Mouse (Mus musculus): ENCODE results near the gene Pygl. TPM values are rescaled to one million over a fixed set of nuclear protein-coding genes. Genes with fewer than 3 reads are reported as not detected.

The Pygl gene
- polyA plus RNA-seq, 1 experiment from 2014 or later, result 5.1 TPM

DNA sequence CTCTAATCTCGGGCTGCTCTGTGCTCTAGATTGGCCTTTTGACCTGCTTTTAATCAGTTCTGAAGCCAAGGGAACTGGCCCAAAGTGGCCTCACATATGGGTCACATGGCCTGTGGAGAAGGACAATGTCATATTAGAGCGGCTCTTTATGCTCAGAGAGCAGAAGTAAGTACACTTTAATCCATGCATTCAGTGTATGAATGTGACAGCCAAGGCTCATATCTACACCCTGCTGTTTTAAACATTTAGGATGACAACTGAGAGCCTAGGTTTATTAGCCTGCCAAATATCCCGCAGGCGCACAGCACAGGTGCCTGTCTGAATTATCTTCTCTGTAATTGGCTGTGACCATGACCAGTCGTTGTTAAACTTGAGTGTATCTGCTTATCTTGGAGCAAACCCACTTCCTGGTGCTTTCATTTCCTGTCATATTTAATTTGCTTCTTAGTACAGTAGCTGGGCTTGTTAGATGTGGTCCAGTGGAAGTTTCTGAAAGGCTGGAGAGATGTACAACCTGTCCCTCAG is 794 bp upstream of the Pygl start:
- no peak overlapping the region for H3K4me2 ChIP-seq (ENCODE audit: low read length)
- WGBS, result 19% methylated on average over 5 of the region's 5 CpGs
- peaks cover 12% of the 10 kb centered on the region for H3K4me1 ChIP-seq (replicated peaks; ENCODE audit: control insufficient read depth, insufficient read depth, low read length)
- no peak overlapping the region for H3K27ac ChIP-seq (ENCODE audit: low read length)
- H3K36me3 ChIP-seq (ENCODE audit: control insufficient read depth, insufficient read depth), result no peaks in the 10 kb centered on the region
- H3K27me3 ChIP-seq (replicated peaks; ENCODE audit: control insufficient read depth, insufficient read depth, low read length), result no peaks in the 10 kb centered on the region
- H3K4me3 ChIP-seq (replicated peaks; ENCODE audit: low read length), result no peak overlapping the region
- no peak for ATAC-seq
- H3K9me3 ChIP-seq (ENCODE audit: control insufficient read depth, low read length), result no peaks in the 10 kb centered on the region
- H3K9ac ChIP-seq (replicated peaks; ENCODE audit: low read depth, low read length), result no peak overlapping the region; the same call in 1 of the 2 replicates

DNA sequence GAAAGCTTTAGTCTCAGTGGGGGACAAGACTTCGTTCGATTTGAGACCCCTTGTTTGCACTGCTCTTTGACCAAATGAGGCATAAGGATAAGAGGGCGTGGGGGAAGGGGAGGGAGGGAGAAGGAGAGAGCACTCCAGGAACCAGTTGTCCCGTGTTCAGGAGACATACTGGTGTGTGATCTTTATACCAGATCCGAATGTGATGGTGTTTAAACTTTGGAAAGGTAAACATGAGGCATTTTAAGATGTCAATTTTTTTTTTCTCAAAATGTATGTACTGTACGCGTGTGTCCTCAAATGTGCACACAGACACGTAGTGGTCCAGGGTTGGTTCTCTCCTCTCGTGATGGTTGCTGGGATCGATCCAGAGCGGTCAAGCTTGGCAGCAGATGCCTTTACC is 3.1 kb downstream of the Pygl start:
- Histone ChIP-seq H3K9me3 (ENCODE audit: control insufficient read depth, low read length) (no peaks in the 10 kb centered on the region), H3K4me3 (replicated peaks; ENCODE audit: low read length) (no peak overlapping the region), H3K9ac (replicated peaks; ENCODE audit: low read depth, low read length) (no peak overlapping the region), H3K4me2 (ENCODE audit: low read length) (no peak overlapping the region), H3K4me1 (replicated peaks; ENCODE audit: control insufficient read depth, insufficient read depth, low read length) (peaks cover 8% of the 10 kb centered on the region), H3K27me3 (replicated peaks; ENCODE audit: control insufficient read depth, insufficient read depth, low read length) (no peaks in the 10 kb centered on the region), H3K36me3 (ENCODE audit: control insufficient read depth, insufficient read depth) (no peaks in the 10 kb centered on the region), H3K27ac (ENCODE audit: low read length) (no peak overlapping the region)
- WGBS, result 72% methylated on average over 11 of the region's 11 CpGs
- no peak for ATAC-seq

DNA sequence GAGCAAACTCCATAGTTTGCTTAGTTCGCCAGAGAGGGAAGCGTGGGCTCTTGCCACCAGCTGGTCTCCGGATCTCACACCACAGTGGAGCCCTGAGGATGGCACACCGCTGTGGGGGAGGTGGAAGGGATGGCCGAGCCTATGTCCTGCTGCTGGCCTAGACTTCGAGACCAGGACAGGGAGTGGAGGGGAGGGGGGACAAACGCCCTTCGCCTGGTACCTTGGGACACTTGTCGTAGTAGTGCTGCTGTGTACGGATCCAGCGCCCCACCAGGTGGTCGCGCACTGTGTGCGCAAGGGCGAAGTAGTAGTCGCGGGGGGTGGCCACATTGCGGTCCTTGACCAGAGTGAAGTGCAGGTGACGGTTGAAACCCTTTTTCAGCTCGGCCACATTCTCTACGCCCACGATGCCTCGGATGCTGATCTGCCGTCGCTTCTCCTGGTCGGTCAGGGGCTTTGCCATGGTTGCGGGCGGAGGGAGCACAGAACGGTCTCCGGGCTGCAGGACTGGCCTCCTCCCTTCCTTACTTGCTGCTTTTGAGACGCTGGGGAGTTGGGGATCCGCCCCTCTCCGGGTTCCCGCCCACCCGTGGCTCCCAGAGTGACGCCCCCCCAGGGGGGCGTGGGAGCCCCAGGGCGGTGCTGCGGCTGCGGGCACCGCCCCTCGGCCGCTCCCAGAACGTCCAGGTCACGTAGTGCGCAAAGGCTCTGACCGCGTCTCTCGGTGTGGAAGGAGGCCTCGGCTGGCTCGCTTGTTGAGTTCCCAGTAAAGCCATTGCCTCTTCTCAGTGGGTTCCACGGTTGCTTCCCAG is 4.0 kb downstream of the Pygl start:
- Histone ChIP-seq H3K4me3 (replicated peaks; ENCODE audit: low read length) (peak overlapping the region; percentile 48), H3K36me3 (ENCODE audit: control insufficient read depth, insufficient read depth) (no peaks in the 10 kb centered on the region), H3K4me1 (replicated peaks; ENCODE audit: control insufficient read depth, insufficient read depth, low read length) (peaks cover 8% of the 10 kb centered on the region), H3K4me2 (ENCODE audit: low read length) (peak overlapping the region; percentile 85), H3K9ac (replicated peaks; ENCODE audit: low read depth, low read length) (peak overlapping the region; percentile 55), H3K27ac (ENCODE audit: low read length) (no peak overlapping the region), H3K27me3 (replicated peaks; ENCODE audit: control insufficient read depth, insufficient read depth, low read length) (no peaks in the 10 kb centered on the region), H3K9me3 (ENCODE audit: control insufficient read depth, low read length) (no peaks in the 10 kb centered on the region)
- peak; percentile 79 for ATAC-seq
- 1% methylated on average over 52 of the region's 52 CpGs for WGBS

DNA sequence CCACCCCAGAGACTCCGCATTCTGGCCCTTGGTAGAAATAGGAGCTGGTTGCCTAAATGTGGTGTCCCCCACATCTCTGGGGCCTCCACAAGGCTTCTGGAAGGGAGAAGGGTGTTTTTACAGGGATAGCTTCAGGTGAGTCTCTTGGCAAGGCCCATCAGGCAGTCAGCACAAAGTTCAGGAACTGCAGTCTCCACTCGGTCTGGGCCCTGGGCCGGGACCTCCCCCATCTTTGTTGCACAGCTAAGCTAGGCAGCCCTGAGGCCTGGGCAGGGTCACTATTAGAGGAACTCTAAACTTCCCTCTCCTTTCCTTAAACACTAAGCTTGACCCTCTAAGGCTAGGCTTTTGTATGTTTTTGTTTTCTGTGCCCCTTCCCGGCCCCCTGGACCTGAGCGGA is 4.6 kb downstream of the Pygl start:
- WGBS, result 34% methylated on average over 5 of the region's 5 CpGs
- H3K9me3 ChIP-seq (ENCODE audit: control insufficient read depth, low read length), result no peaks in the 10 kb centered on the region
- H3K36me3 ChIP-seq (ENCODE audit: control insufficient read depth, insufficient read depth), result no peaks in the 10 kb centered on the region
- peak overlapping the region; percentile 85 for H3K4me2 ChIP-seq (ENCODE audit: low read length)
- H3K9ac ChIP-seq (replicated peaks; ENCODE audit: low read depth, low read length), result no peak overlapping the region
- H3K4me3 ChIP-seq (replicated peaks; ENCODE audit: low read length), result no peak overlapping the region
- ATAC-seq, result no peak
- H3K4me1 ChIP-seq (replicated peaks; ENCODE audit: control insufficient read depth, insufficient read depth, low read length), result peaks cover 8% of the 10 kb centered on the region
- no peaks in the 10 kb centered on the region for H3K27me3 ChIP-seq (replicated peaks; ENCODE audit: control insufficient read depth, insufficient read depth, low read length)
- H3K27ac ChIP-seq (ENCODE audit: low read length), result no peak overlapping the region

DNA sequence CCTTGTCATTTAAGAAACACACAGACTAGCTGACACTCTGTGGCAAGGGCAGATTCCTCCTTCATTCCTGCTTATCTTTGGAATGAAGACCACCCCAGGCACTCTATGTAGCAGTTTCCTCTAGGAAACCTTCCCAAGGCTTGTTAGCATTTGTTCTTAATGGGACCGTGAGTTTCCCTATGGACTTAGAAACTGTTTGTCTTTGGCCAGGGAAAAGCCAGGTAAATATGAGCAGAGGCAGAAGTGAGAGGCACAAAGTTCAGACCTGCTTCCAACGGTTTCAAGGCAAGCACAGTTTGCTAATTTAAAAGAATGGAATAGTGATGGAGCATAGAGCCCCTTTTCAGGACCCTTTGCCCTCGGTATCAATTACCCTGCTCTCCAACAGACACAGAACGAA is 8.0 kb downstream of the Pygl start:
- no peak for ATAC-seq
- no peak overlapping the region for H3K9ac ChIP-seq (replicated peaks; ENCODE audit: low read depth, low read length)
- 68% methylated on average over 4 of the region's 4 CpGs for WGBS
- H3K27ac ChIP-seq (ENCODE audit: low read length), result no peak overlapping the region
- no peaks in the 10 kb centered on the region for H3K27me3 ChIP-seq (replicated peaks; ENCODE audit: control insufficient read depth, insufficient read depth, low read length)
- no peak overlapping the region for H3K4me2 ChIP-seq (ENCODE audit: low read length)
- no peak overlapping the region for H3K4me3 ChIP-seq (replicated peaks; ENCODE audit: low read length)
- H3K4me1 ChIP-seq (replicated peaks; ENCODE audit: control insufficient read depth, insufficient read depth, low read length), result peaks cover 8% of the 10 kb centered on the region
- no peaks in the 10 kb centered on the region for H3K9me3 ChIP-seq (ENCODE audit: control insufficient read depth, low read length)
- no peaks in the 10 kb centered on the region for H3K36me3 ChIP-seq (ENCODE audit: control insufficient read depth, insufficient read depth)

DNA sequence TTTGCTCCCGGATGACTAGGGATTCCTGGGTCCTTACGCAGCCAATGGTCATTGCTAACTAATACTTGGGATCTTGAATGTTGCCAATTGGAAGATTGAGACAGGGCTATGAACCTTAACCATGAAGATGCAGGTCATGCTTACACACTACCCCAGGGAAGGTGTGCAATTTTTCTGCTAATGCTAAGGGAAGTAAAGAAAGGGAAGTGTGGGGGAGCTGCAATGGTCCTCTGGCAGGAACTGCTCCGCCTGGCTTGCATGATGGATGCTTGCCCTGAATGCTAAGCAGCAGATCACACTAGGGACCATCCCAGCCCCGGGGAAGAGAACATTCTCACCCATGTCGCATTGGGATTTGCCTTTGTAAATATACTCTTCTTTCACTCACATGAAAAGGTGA is 9.9 kb downstream of the Pygl start:
- no peaks in the 10 kb centered on the region for H3K36me3 ChIP-seq (ENCODE audit: control insufficient read depth, insufficient read depth)
- no peaks in the 10 kb centered on the region for H3K27me3 ChIP-seq (replicated peaks; ENCODE audit: control insufficient read depth, insufficient read depth, low read length)
- 80% methylated on average over 5 of the region's 5 CpGs for WGBS
- H3K4me3 ChIP-seq (replicated peaks; ENCODE audit: low read length), result no peak overlapping the region
- no peak overlapping the region for H3K4me2 ChIP-seq (ENCODE audit: low read length)
- H3K4me1 ChIP-seq (replicated peaks; ENCODE audit: control insufficient read depth, insufficient read depth, low read length), result peaks cover under 1% of the 10 kb centered on the region; the same call in 1 of the 2 replicates
- H3K9ac ChIP-seq (replicated peaks; ENCODE audit: low read depth, low read length), result no peak overlapping the region
- H3K9me3 ChIP-seq (ENCODE audit: control insufficient read depth, low read length), result no peaks in the 10 kb centered on the region
- no peak for ATAC-seq
- H3K27ac ChIP-seq (ENCODE audit: low read length), result no peak overlapping the region

DNA sequence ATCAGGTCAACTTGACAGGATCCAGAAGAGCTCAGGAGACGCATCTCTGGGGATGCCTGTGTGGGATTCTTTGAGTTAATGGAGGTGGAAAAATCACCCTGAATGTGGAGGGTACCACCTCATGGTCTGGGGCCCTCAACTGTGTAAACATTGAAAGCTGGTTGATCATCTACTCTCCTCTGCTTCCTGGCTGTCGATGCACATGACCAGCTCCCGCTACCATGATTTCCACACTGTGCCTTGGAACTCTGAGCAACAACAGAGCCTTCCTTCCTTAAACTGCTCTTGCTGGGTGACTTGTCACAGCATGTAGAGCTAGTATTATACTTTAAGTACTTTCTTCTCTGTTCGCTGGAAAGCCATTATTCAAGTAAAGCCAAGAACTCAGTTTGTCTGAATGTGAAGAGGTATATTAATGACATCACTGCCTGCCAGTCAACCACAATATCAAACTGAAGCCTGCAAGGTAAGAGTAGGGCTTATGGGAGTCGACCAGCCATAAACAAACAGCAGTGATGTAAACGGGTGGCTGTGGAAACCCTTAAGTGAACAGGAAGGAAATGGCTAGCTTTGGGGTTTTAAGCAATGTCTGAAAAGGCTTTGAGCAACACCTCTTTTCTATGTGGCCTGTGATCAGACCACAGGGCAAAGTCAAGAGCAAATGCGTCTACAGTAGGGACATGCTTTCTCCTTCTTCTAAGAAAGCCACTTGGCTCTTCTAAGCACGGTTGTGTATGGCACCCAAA is 12.3 kb downstream of the Pygl start:
- Histone ChIP-seq H3K27ac (ENCODE audit: low read length) (no peak overlapping the region), H3K36me3 (ENCODE audit: control insufficient read depth, insufficient read depth) (no peaks in the 10 kb centered on the region), H3K27me3 (replicated peaks; ENCODE audit: control insufficient read depth, insufficient read depth, low read length) (no peaks in the 10 kb centered on the region), H3K4me3 (replicated peaks; ENCODE audit: low read length) (no peak overlapping the region), H3K4me1 (replicated peaks; ENCODE audit: control insufficient read depth, insufficient read depth, low read length) (peaks cover 4% of the 10 kb centered on the region), H3K9ac (replicated peaks; ENCODE audit: low read depth, low read length) (no peak overlapping the region), H3K9me3 (ENCODE audit: control insufficient read depth, low read length) (no peaks in the 10 kb centered on the region), H3K4me2 (ENCODE audit: low read length) (no peak overlapping the region)
- no peak for ATAC-seq
- WGBS, result 91% methylated on average over 8 of the region's 8 CpGs

DNA sequence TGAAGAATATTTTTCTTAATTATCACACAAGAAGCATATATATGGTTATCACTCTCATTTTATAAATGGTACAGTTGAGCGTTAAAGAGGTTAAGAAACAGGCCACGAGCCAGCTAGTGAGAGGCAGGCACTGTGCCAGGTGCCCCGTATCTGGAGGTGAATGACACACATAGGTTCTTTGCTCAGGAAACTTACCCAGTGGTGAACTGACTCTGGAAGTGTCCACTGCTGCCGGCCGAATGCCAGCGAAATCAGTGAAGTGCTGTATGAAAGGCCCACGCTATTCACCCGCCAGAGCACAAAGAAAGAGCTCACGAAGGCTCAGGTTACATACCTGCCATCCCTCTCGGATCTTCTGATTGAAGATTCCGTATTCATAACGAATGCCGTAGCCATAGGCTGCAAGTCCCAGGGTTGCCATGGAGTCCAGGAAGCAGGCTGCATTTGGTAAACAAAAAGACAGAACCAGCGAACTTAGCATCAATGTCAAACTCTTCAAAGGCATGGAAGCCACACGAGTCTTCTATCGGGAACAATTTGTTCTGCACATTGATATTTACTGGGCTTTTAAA is 15.0 kb downstream of the Pygl start:
- no peak for ATAC-seq
- H3K4me1 ChIP-seq (replicated peaks; ENCODE audit: control insufficient read depth, insufficient read depth, low read length), result peaks cover 4% of the 10 kb centered on the region
- no peaks in the 10 kb centered on the region for H3K9me3 ChIP-seq (ENCODE audit: control insufficient read depth, low read length)
- H3K36me3 ChIP-seq (ENCODE audit: control insufficient read depth, insufficient read depth), result no peaks in the 10 kb centered on the region
- no peak overlapping the region for H3K4me2 ChIP-seq (ENCODE audit: low read length)
- no peak overlapping the region for H3K4me3 ChIP-seq (replicated peaks; ENCODE audit: low read length)
- H3K27me3 ChIP-seq (replicated peaks; ENCODE audit: control insufficient read depth, insufficient read depth, low read length), result no peaks in the 10 kb centered on the region
- no peak overlapping the region for H3K9ac ChIP-seq (replicated peaks; ENCODE audit: low read depth, low read length)
- 22% methylated on average over 16 of the region's 16 CpGs for WGBS
- no peak overlapping the region for H3K27ac ChIP-seq (ENCODE audit: low read length)

DNA sequence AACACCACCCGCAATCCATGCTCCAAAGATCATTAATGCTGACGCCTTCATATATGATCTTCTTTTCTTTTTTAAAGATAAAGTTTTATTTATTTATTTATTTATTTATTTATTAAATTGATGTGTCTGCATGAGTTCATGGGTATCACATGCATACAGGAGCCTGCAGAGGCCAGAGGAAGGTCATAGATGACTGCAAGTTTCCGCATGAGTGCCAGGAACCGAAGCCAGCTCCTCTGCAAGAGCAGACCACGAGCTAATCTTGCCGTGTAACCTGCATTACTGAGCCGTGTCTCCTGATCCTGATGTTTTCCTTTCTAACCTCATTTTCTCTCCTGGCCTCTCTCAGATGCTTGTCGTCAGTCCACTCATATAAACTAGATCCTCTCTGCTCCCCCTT is 17.0 kb downstream of the Pygl start:
- Histone ChIP-seq H3K27ac (ENCODE audit: low read length) (no peak overlapping the region), H3K9me3 (ENCODE audit: control insufficient read depth, low read length) (no peaks in the 10 kb centered on the region), H3K36me3 (ENCODE audit: control insufficient read depth, insufficient read depth) (no peaks in the 10 kb centered on the region), H3K4me2 (ENCODE audit: low read length) (no peak overlapping the region), H3K4me3 (replicated peaks; ENCODE audit: low read length) (no peak overlapping the region), H3K9ac (replicated peaks; ENCODE audit: low read depth, low read length) (no peak overlapping the region), H3K4me1 (replicated peaks; ENCODE audit: control insufficient read depth, insufficient read depth, low read length) (peaks cover 4% of the 10 kb centered on the region), H3K27me3 (replicated peaks; ENCODE audit: control insufficient read depth, insufficient read depth, low read length) (no peaks in the 10 kb centered on the region)
- ATAC-seq, result no peak
- 91% methylated on average over 8 of the region's 8 CpGs for WGBS

Measured in forebrain, embryonic 16.5 days (tissue).